Mouse (Mus musculus) kidney, embryonic 16.5 days (tissue): ENCODE data around the gene Cd300ld4. TPM values are rescaled to one million over a fixed set of nuclear protein-coding genes. Genes with fewer than 3 reads are reported as not detected.

Experiments used
- ATAC-seq: fragments of 200-750 bp; cut with Nextera tagmentation; 2 replicates; pipeline ENCODE4 v1.8.0; 2017; ENCODE audit warnings: moderate TSS enrichment; ENCODE audit not compliant: low FRiP score, low TSS enrichment
- H3K27ac ChIP-seq: fragments of 300-500 bp; sonication (generic); 2 replicates; pipeline ENCODE4 v1.5.1; 2014; ENCODE audit warnings: low read length
- H3K27me3 ChIP-seq: fragments of 300-500 bp; sonication (generic); 2 replicates; pipeline ENCODE4 v1.6.1; 2014; ENCODE audit warnings: low read length, control low read depth, mixed read lengths; ENCODE audit not compliant: insufficient read depth
- H3K36me3 ChIP-seq: fragments of 300-500 bp; sonication (generic); 2 replicates; pipeline ENCODE4 v1.6.1; 2014; ENCODE audit warnings: low read length, control low read depth, mixed read lengths; ENCODE audit not compliant: insufficient read depth
- H3K4me1 ChIP-seq: fragments of 300-500 bp; sonication (generic); 2 replicates; pipeline ENCODE4 v1.6.1; 2014; ENCODE audit warnings: low read length, control low read depth, mixed read lengths; ENCODE audit not compliant: insufficient read depth
- H3K4me2 ChIP-seq: fragments of 300-500 bp; sonication (generic); replicated peaks from 2 replicates; pipeline ENCODE4 v1.6.1; 2014; ENCODE audit warnings: low read depth, low read length
- H3K4me3 ChIP-seq: fragments of 300-500 bp; sonication (generic); 2 replicates; pipeline ENCODE4 v1.5.1; 2014; ENCODE audit warnings: mild to moderate bottlenecking, low read length
- H3K9ac ChIP-seq: fragments of 300-500 bp; sonication (generic); replicated peaks from 2 replicates; pipeline ENCODE4 v1.6.1; 2014; ENCODE audit warnings: low read length
- H3K9me3 ChIP-seq: fragments of 300-500 bp; sonication (generic); 2 replicates; pipeline ENCODE4 v1.6.1; 2016; ENCODE audit warnings: low read length, control low read depth
- WGBS: fragments of 180-500 bp; shearing (Covaris S2); extraction: QIAGEN DNeasy Blood & Tissue Kit; methylation state at CpG from one replicate; pipeline ENCODE4 v1.1.7; 2014; 5-methylcytosine and 5-hydroxymethylcytosine counted together
- polyA plus RNA-seq: library from polyadenylated mRNA; unstranded; fragments of >200 nt; fragmentation: Nextera tagmentation; extraction: Ambion mirVana; gene quantifications from 2 replicates; pipeline ENCODE4 v1.2.1, GENCODE M21; 2015

Cd300ld4 gene
- polyA plus RNA-seq, 1 experiment from 2014 or later, result not detected

DNA sequence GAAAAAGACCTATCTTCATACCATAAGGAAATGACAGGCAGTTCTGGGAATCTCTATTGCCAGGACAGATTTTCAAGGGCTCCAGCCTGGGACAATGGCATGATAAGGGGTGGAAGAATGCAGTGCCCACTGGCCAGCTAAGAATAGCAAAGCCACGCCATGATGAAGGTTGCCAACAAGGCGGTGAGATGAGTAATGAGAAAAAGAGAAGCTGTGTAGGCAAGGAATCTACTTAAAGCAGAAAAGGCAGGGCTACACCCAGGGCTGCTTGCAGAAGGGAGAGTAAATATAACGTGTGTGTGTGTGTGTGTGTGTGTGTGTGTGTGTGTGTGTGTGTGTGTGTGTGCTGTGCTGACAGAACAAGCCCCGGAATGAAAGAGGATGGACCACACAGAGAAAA lies 44.9 kb downstream of the Cd300ld4 start:
- 72% methylated on average over 4 of the region's 4 CpGs for WGBS
- Histone ChIP-seq H3K27ac (no peak overlapping the region), H3K9me3 (peaks cover 9% of the 10 kb centered on the region; the same call in 1 of the 2 replicates), H3K4me1 (no peaks in the 10 kb centered on the region), H3K36me3 (no peaks in the 10 kb centered on the region), H3K9ac (no peak overlapping the region), H3K4me2 (no peak overlapping the region), H3K4me3 (no peak overlapping the region), H3K27me3 (no peaks in the 10 kb centered on the region)
- ATAC-seq, result no peak

DNA sequence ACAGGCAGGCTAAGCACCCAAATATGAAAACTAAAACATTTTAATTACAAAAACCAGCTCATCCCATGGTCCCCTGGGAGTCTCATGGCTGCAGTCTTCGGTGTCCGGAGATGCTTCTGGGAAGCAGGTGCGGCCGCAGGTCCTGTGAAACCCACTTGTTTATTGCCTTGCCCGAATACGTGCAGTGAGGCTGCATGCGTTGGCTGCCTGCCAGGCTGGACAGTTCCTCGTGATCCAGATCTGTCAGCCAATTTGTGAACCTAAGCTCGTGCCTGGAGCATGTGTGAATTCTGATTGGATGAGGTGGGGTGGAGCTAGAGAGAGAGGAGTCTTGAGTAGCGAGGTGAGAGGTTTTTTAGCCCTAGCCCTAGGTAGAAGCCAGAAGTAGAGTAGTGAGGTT lies 54.1 kb downstream of the Cd300ld4 start:
- Histone ChIP-seq H3K27ac (no peak overlapping the region), H3K27me3 (no peaks in the 10 kb centered on the region), H3K9me3 (peaks cover 11% of the 10 kb centered on the region; the same call in 1 of the 2 replicates), H3K36me3 (no peaks in the 10 kb centered on the region), H3K4me3 (no peak overlapping the region), H3K4me2 (no peak overlapping the region), H3K4me1 (no peaks in the 10 kb centered on the region), H3K9ac (no peak overlapping the region)
- 84% methylated on average over 10 of the region's 10 CpGs for WGBS
- no peak for ATAC-seq

Other genes starting within 250 kb of the Cd300ld4 start
- gene Btbd17, start 231.1 kb downstream of the Cd300ld4 start, polyA plus RNA-seq, result 0.47 and 0.54 TPM in 2 replicates
- gene Gpr142, start 228.1 kb downstream of the Cd300ld4 start, polyA plus RNA-seq, result not detected in 2 replicates
- 153 and 162 TPM in 2 replicates for gene Gprc5c, start 175.9 kb downstream of the Cd300ld4 start, polyA plus RNA-seq
- gene Cd300a, start 137.0 kb downstream of the Cd300ld4 start, polyA plus RNA-seq, result 1.8 and 2.2 TPM in 2 replicates
- 0.32 and 0.37 TPM in 2 replicates for gene Cd300lb, start 92.6 kb downstream of the Cd300ld4 start, polyA plus RNA-seq
- gene Cd300c, start 57.9 kb downstream of the Cd300ld4 start, polyA plus RNA-seq, result not detected in 2 replicates
- gene Cd300ld, start 37.1 kb downstream of the Cd300ld4 start, polyA plus RNA-seq, result 0.36 and 0.40 TPM in 2 replicates
- 1.6 and 2.5 TPM in 2 replicates for gene Cd300c2, start 25.1 kb downstream of the Cd300ld4 start, polyA plus RNA-seq
- not detected in 2 replicates for gene Cd300ld2, start 10.8 kb downstream of the Cd300ld4 start, polyA plus RNA-seq
- gene Cd300ld5, start 10.8 kb upstream of the Cd300ld4 start, polyA plus RNA-seq, result not detected in 2 replicates
- gene Cd300ld3, start 21.4 kb upstream of the Cd300ld4 start, polyA plus RNA-seq, result not detected in 2 replicates
- 0.10 TPM in 1 of 2 replicates, not detected in the other for gene Cd300e, start 35.2 kb upstream of the Cd300ld4 start, polyA plus RNA-seq
- gene Rab37, start 64.4 kb upstream of the Cd300ld4 start, polyA plus RNA-seq, result 1.7 and 2.2 TPM in 2 replicates
- 0.52 and 0.53 TPM in 2 replicates for gene Cd300lf, start 107.0 kb upstream of the Cd300ld4 start, polyA plus RNA-seq
- 165 and 170 TPM in 2 replicates for gene Slc9a3r1, start 136.3 kb upstream of the Cd300ld4 start, polyA plus RNA-seq
- 11.7 and 13.8 TPM in 2 replicates for gene Tmem104, start 160.5 kb upstream of the Cd300ld4 start, polyA plus RNA-seq
- 28.0 and 29.7 TPM in 2 replicates for gene Nat9, start 160.8 kb upstream of the Cd300ld4 start, polyA plus RNA-seq
- gene Grin2c, start 240.2 kb upstream of the Cd300ld4 start, polyA plus RNA-seq, result not detected in 2 replicates